Mouse (Mus musculus): ENCODE results near the gene Tspan10. TPM values are rescaled to one million over a fixed set of nuclear protein-coding genes. Genes with fewer than 3 reads are reported as not detected.

Gene Tspan10
- not detected in 2 replicates for total RNA-seq (2014; rRNA removed; ENCODE audit: low replicate concordance)
- polyA plus RNA-seq (2015; fragmentation: Nextera tagmentation; extraction: Ambion mirVana): 0.08 TPM in 1 of 2 replicates, not detected in the other

DNA sequence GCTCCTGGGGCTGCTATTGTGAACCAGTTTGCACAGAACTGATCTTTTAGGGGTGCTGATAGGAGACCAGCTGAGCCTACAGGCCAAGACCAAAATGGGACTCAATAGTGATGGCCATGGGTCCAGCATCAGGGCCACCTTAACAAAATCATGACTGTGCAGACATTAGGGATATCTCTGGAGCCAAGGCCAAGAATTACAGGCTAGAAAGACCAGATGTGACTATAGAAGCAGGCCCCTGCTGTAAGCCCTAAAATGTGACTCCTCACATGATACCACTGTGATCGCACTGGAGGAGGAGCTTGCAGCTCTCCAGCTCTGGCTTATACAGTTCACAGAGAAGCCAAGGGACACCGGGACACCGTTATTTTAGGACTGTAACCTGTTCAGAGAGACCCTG, at the start of gene Tspan10:
Gene Tspan10, plus strand, starts transcription at position 301 of the 400 bp plus-strand sequence.
- no peaks in the 10 kb centered on the region for H3K4me1 ChIP-seq (ENCODE audit: control insufficient read depth, insufficient read depth)
- TF ChIP-seq EP300 (IDR thresholded peaks at IDR 0.05; ENCODE audit: low read depth) (no peak), CTCF (IDR thresholded peaks at IDR 0.05; ENCODE audit: low read depth) (no peak)
- DNase-seq (ENCODE audit: low spot score) (no peak), ATAC-seq (ENCODE audit: insufficient read depth, low read depth) (no peak)
- H3K27ac ChIP-seq (ENCODE audit: low read depth): no peak within 1 kb of the TSS
- H3K9me3 ChIP-seq (replicated peaks; ENCODE audit: control insufficient read depth, low read length): no peaks in the 10 kb centered on the region
- 77% methylated on average over 3 of the region's 3 CpGs for WGBS
- H3K9ac ChIP-seq (replicated peaks; ENCODE audit: low read depth, low read length): no peak within 1 kb of the TSS
- no peaks in the 10 kb centered on the region for H3K36me3 ChIP-seq (replicated peaks; ENCODE audit: control insufficient read depth, insufficient read depth, low read length)
- no peaks in the 10 kb centered on the region for H3K27me3 ChIP-seq (ENCODE audit: control insufficient read depth, insufficient read depth, low read length)
- H3K4me3 ChIP-seq (ENCODE audit: low read depth, low read length): no peak within 1 kb of the TSS
- no peak within 1 kb of the TSS for H3K4me2 ChIP-seq (ENCODE audit: low read depth, low read length)

DNA sequence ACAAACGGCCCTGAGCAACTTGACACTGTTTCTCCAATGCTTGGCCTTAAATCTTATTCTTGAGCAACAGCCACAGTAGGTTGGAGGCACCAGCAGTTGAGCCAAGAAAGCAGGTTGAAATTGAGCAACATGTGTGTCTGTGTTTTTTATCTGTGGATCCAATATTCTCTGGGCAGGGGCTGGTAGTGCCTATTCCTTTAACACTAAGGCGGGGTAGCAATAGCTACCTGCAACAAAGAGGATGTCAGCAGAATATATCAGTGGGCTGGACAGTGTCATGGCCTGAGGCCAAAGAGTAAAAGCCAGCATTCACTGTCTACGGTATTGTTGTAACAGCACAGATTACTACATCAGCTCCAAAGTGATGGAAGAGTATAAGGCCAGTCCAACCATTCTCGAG, 46.8 kb upstream of the Tspan10 start:
- DNase-seq (ENCODE audit: low spot score) (no peak), ATAC-seq (ENCODE audit: insufficient read depth, low read depth) (no peak)
- TF ChIP-seq EP300 (IDR thresholded peaks at IDR 0.05; ENCODE audit: low read depth) (no peak), CTCF (IDR thresholded peaks at IDR 0.05; ENCODE audit: low read depth) (no peak)
- H3K36me3 ChIP-seq (replicated peaks; ENCODE audit: control insufficient read depth, insufficient read depth, low read length): peaks cover 68% of the 10 kb centered on the region
- H3K4me3 ChIP-seq (ENCODE audit: low read depth, low read length): no peak overlapping the region
- H3K27me3 ChIP-seq (ENCODE audit: control insufficient read depth, insufficient read depth, low read length): no peaks in the 10 kb centered on the region
- H3K4me2 ChIP-seq (ENCODE audit: low read depth, low read length): no peak overlapping the region
- no peaks in the 10 kb centered on the region for H3K9me3 ChIP-seq (replicated peaks; ENCODE audit: control insufficient read depth, low read length)
- no peaks in the 10 kb centered on the region for H3K4me1 ChIP-seq (ENCODE audit: control insufficient read depth, insufficient read depth)
- no peak overlapping the region for H3K9ac ChIP-seq (replicated peaks; ENCODE audit: low read depth, low read length)
- no peak overlapping the region for H3K27ac ChIP-seq (ENCODE audit: low read depth)
- WGBS: 56% methylated on average over 4 of the region's 4 CpGs

DNA sequence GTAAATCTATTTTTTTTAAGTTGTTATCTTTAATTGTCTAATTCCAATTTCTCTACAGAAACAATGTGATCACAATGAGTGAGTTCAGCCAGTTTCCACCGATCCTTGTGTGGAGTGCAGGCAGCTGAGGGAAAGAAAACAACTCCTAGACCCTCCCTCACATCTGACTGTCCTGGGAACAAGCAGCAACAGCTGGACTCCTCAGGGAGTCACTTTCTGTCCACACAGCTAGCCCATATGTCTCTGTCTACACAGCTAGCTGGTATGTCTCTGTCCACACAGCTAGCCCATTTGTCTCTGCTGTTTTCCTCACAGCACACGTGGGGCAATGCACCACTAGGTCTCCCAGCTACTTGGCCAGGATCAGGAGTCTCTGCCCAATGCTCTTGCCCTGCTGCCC, 44.8 kb upstream of the Tspan10 start:
- TF ChIP-seq EP300 (IDR thresholded peaks at IDR 0.05; ENCODE audit: low read depth) (no peak), CTCF (IDR thresholded peaks at IDR 0.05; ENCODE audit: low read depth) (no peak)
- 70% methylated on average over 2 of the region's 2 CpGs for WGBS

DNA sequence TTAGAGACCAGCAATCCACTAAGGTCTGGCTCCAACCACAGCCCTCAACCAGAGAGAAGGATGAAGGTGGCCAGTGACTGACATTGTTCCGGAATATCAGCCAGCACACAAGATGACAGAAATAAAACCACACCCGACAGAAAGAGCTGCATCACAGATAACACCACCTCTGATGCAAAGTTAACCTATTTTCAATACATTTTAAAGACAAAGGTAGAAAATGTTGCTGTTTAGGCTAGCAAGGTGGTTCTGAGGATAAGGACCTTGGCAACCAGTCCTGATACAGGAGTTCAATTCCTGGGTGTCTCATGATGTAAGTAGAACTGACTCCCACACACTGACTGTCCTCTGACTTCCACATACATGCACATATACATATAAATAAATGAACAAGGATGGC, 43.1 kb upstream of the Tspan10 start:
- no peaks in the 10 kb centered on the region for H3K27me3 ChIP-seq (ENCODE audit: control insufficient read depth, insufficient read depth, low read length)
- WGBS: 84% methylated on average over 2 of the region's 2 CpGs

More for the DNA sequence above, 44.8 kb upstream of the Tspan10 start:
- DNase-seq (ENCODE audit: low spot score) (no peak), ATAC-seq (ENCODE audit: insufficient read depth, low read depth) (no peak)
- Histone ChIP-seq H3K27me3 (ENCODE audit: control insufficient read depth, insufficient read depth, low read length) (no peaks in the 10 kb centered on the region), H3K9ac (replicated peaks; ENCODE audit: low read depth, low read length) (no peak overlapping the region), H3K4me2 (ENCODE audit: low read depth, low read length) (no peak overlapping the region), H3K9me3 (replicated peaks; ENCODE audit: control insufficient read depth, low read length) (no peaks in the 10 kb centered on the region), H3K4me1 (ENCODE audit: control insufficient read depth, insufficient read depth) (no peaks in the 10 kb centered on the region), H3K27ac (ENCODE audit: low read depth) (no peak overlapping the region), H3K4me3 (ENCODE audit: low read depth, low read length) (no peak overlapping the region), H3K36me3 (replicated peaks; ENCODE audit: control insufficient read depth, insufficient read depth, low read length) (peaks cover 81% of the 10 kb centered on the region)

DNA sequence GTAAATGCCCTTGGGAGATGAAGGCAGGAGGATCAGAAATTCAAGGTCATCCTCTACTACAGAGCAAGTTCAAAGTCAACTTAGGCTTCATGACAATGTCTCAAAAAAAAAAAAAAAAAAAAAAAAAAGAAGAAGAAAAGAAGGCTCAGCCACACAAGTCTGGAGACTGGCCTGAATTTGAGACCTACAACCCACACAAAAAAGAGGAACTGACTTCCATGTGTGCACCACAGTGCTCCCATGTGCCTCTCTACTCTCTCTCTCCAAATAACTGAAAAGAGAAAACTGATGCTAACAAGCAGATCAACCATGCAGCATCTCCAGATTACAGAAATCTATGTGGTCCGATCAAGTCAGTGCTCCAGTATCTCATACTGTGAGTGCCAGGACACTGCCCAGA, 37.6 kb upstream of the Tspan10 start:
- no peak overlapping the region for H3K4me2 ChIP-seq (ENCODE audit: low read depth, low read length)
- H3K27me3 ChIP-seq (ENCODE audit: control insufficient read depth, insufficient read depth, low read length): no peaks in the 10 kb centered on the region
- H3K4me3 ChIP-seq (ENCODE audit: low read depth, low read length): no peak overlapping the region
- H3K27ac ChIP-seq (ENCODE audit: low read depth): no peak overlapping the region
- WGBS: 84% methylated on average over 1 of the region's 1 CpGs
- no peaks in the 10 kb centered on the region for H3K4me1 ChIP-seq (ENCODE audit: control insufficient read depth, insufficient read depth)
- H3K9me3 ChIP-seq (replicated peaks; ENCODE audit: control insufficient read depth, low read length): no peaks in the 10 kb centered on the region
- TF ChIP-seq CTCF (IDR thresholded peaks at IDR 0.05; ENCODE audit: low read depth) (no peak), EP300 (IDR thresholded peaks at IDR 0.05; ENCODE audit: low read depth) (no peak)
- ATAC-seq (ENCODE audit: insufficient read depth, low read depth): no peak
- no peak for DNase-seq (ENCODE audit: low spot score)
- H3K9ac ChIP-seq (replicated peaks; ENCODE audit: low read depth, low read length): no peak overlapping the region
- H3K36me3 ChIP-seq (replicated peaks; ENCODE audit: control insufficient read depth, insufficient read depth, low read length): peaks cover 98% of the 10 kb centered on the region

More for the DNA sequence above, 43.1 kb upstream of the Tspan10 start:
- Histone ChIP-seq H3K27ac (ENCODE audit: low read depth) (no peak overlapping the region), H3K9ac (replicated peaks; ENCODE audit: low read depth, low read length) (no peak overlapping the region), H3K36me3 (replicated peaks; ENCODE audit: control insufficient read depth, insufficient read depth, low read length) (peaks cover 82% of the 10 kb centered on the region), H3K4me3 (ENCODE audit: low read depth, low read length) (no peak overlapping the region), H3K4me1 (ENCODE audit: control insufficient read depth, insufficient read depth) (no peaks in the 10 kb centered on the region), H3K9me3 (replicated peaks; ENCODE audit: control insufficient read depth, low read length) (no peaks in the 10 kb centered on the region), H3K4me2 (ENCODE audit: low read depth, low read length) (no peak overlapping the region)
- no peak for DNase-seq (ENCODE audit: low spot score)
- no peak for ATAC-seq (ENCODE audit: insufficient read depth, low read depth)
- no peak for TF ChIP-seq EP300 (IDR thresholded peaks at IDR 0.05; ENCODE audit: low read depth)
- no peak for TF ChIP-seq CTCF (IDR thresholded peaks at IDR 0.05; ENCODE audit: low read depth)

DNA sequence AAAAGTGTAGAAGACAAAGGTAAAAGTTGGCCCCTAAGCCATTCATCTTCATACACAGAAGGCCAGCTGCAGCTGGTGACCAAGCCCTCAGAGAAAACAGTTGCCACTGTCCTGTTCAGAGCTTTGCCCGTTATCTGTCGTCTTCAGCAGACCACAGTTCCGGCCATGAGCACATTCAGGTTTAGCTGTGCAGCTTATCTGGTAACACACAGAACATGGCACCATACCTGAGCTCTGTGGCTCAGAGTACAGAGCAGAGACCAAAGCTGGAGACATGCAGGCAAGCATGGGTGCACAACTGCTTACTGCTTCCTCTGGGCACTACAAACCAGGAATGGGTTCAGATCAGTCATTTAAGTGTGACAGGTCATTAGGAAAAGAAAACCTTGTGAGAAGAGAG, 36.6 kb upstream of the Tspan10 start:
- TF ChIP-seq EP300 (IDR thresholded peaks at IDR 0.05; ENCODE audit: low read depth): no peak
- no peak for TF ChIP-seq CTCF (IDR thresholded peaks at IDR 0.05; ENCODE audit: low read depth)
- H3K27ac ChIP-seq (ENCODE audit: low read depth): no peak overlapping the region

More for the DNA sequence above, 36.6 kb upstream of the Tspan10 start:
- no peaks in the 10 kb centered on the region for H3K4me1 ChIP-seq (ENCODE audit: control insufficient read depth, insufficient read depth)
- H3K4me2 ChIP-seq (ENCODE audit: low read depth, low read length): no peak overlapping the region
- ATAC-seq (ENCODE audit: insufficient read depth, low read depth): no peak
- 80% methylated on average over 3 of the region's 3 CpGs for WGBS
- peaks cover 98% of the 10 kb centered on the region for H3K36me3 ChIP-seq (replicated peaks; ENCODE audit: control insufficient read depth, insufficient read depth, low read length)
- H3K9ac ChIP-seq (replicated peaks; ENCODE audit: low read depth, low read length): no peak overlapping the region
- H3K4me3 ChIP-seq (ENCODE audit: low read depth, low read length): no peak overlapping the region
- H3K27me3 ChIP-seq (ENCODE audit: control insufficient read depth, insufficient read depth, low read length): no peaks in the 10 kb centered on the region
- DNase-seq (ENCODE audit: low spot score): no peak
- no peaks in the 10 kb centered on the region for H3K9me3 ChIP-seq (replicated peaks; ENCODE audit: control insufficient read depth, low read length)
